Mouse (Mus musculus) kidney, postnatal 25 days (tissue): ENCODE results near the gene Akap10.
"Not testable (repeated sequence)": the region's sequence is repeated elsewhere in the genome, so short reads cannot be mapped to it uniquely, and the experiment has no call there.

Experiments
- DNase-seq, 2 experiments: peaks; one replicate each; pipeline ENCODE4 v3.0.0; 2021; ENCODE audit warnings: mixed read lengths in 2 of 2

Akap10 gene

GRCm38 (mm10) chr11:61930098-61930517, at the start of gene Akap10:
TSS of gene Akap10 (minus strand) at chr11:61930252.
- DNase-seq, result peak; percentile 96 to 98

- DNase-seq, result no peak
Observed at GRCm38 (mm10) chr11:61975783-61976182, 45.7 kb upstream of the Akap10 start.

- DNase-seq, result no peak
Observed at GRCm38 (mm10) chr11:61974106-61974707, 44.2 kb upstream of the Akap10 start.

GRCm38 (mm10) chr11:61971441-61972221, 41.6 kb upstream of the Akap10 start:
- DNase-seq, result no peak

GRCm38 (mm10) chr11:61970901-61971300, 40.8 kb upstream of the Akap10 start:
- no peak for DNase-seq

- DNase-seq, result no peak
Observed at GRCm38 (mm10) chr11:61968875-61969274, 38.8 kb upstream of the Akap10 start.

GRCm38 (mm10) chr11:61967034-61967433, 37.0 kb upstream of the Akap10 start:
- no peak for DNase-seq

GRCm38 (mm10) chr11:61964611-61965010, 34.6 kb upstream of the Akap10 start:
- no peak for DNase-seq

- DNase-seq, result no peak
Observed at GRCm38 (mm10) chr11:61963193-61963592, 33.1 kb upstream of the Akap10 start.

GRCm38 (mm10) chr11:61962684-61963083, 32.6 kb upstream of the Akap10 start:
- no peak for DNase-seq

GRCm38 (mm10) chr11:61960096-61960495, 30.0 kb upstream of the Akap10 start:
- no peak for DNase-seq

GRCm38 (mm10) chr11:61958706-61959105, 28.7 kb upstream of the Akap10 start:
- not testable (repeated sequence) for DNase-seq

GRCm38 (mm10) chr11:61957296-61957813, 27.3 kb upstream of the Akap10 start:
- DNase-seq, result no peak

GRCm38 (mm10) chr11:61956572-61957295, 26.7 kb upstream of the Akap10 start, which contains the start of gene Specc1:
TSS of gene Specc1 (plus strand) at chr11:61956763.
- peak; percentile 86 to 91 for DNase-seq

GRCm38 (mm10) chr11:61955951-61956350, 25.9 kb upstream of the Akap10 start:
- DNase-seq, result no peak

GRCm38 (mm10) chr11:61955136-61955535, 25.1 kb upstream of the Akap10 start:
- DNase-seq, result peak; percentile 33 to 72

- DNase-seq, result peak; percentile 84 to 92
Observed at GRCm38 (mm10) chr11:61950632-61951031, 20.6 kb upstream of the Akap10 start.

- DNase-seq, result peak; percentile 52 to 68
Observed at GRCm38 (mm10) chr11:61949315-61949714, 19.3 kb upstream of the Akap10 start.

GRCm38 (mm10) chr11:61946608-61947007, 16.6 kb upstream of the Akap10 start:
- no peak for DNase-seq

- no peak for DNase-seq
Observed at GRCm38 (mm10) chr11:61944417-61944816, 14.4 kb upstream of the Akap10 start.

GRCm38 (mm10) chr11:61942903-61943302, 12.9 kb upstream of the Akap10 start:
- no peak for DNase-seq

- peak in 1 of 2 experiments; percentile 50 for DNase-seq
Observed at GRCm38 (mm10) chr11:61937761-61938160, 7.7 kb upstream of the Akap10 start.
